Mouse (Mus musculus) kidney, embryonic 14.5 days (tissue): ENCODE measurements at regions not wholly inside any gene's neighbourhood (a gene's known extent, or its start where the extent isn't known, plus 50 kb on each side); places are given as distances from the start of the nearest gene placed in this dataset.

Experiments
- microRNA counts: library from miRNA; unstranded; fragments of <30 nt; microRNA quantifications from one replicate; lab custom pipeline; 2017
- microRNA-seq: library from miRNA; unstranded; fragments of <30 nt; microRNA quantifications from one replicate; pipeline ENCODE4, GENCODE M21; 2016

MicroRNAs encoded in the stretch of these regions (microRNA counts, 519-probe panel; counts per million panel counts)
- 6,564 counts per million, percentile 70 among the panel's probes with 10 or more counts for microRNA mmu-miR-205 (lab: Ali Mortazavi, UCI)

Small RNA genes in the stretch of these regions (microRNA-seq; reads per million reads assigned to microRNA genes)
- 772 reads per million, percentile 76 among the genes with 10 or more reads in this experiment for gene Mir205
